Mouse (Mus musculus) lung, embryonic 16.5 days (tissue): Measurements from ENCODE around the gene Mllt6. TPM values are rescaled to one million over a fixed set of nuclear protein-coding genes. Genes with fewer than 3 reads are reported as not detected.

Source experiments
- ATAC-seq: fragments of 200-750 bp; cut with Nextera tagmentation; 2 replicates; pipeline ENCODE4 v1.8.0; 2017; ENCODE audit warnings: low read depth, mild to moderate bottlenecking, moderate library complexity
- H3K27ac ChIP-seq: fragments of 300-500 bp; sonication (generic); 2 replicates; pipeline ENCODE4 v1.5.1; 2014; ENCODE audit warnings: mild to moderate bottlenecking, control low read depth, low read length
- H3K27me3 ChIP-seq: fragments of 300-500 bp; sonication (generic); 2 replicates; pipeline ENCODE4 v1.6.1; 2014; ENCODE audit warnings: low read depth, low read length, mixed read lengths; ENCODE audit not compliant: control insufficient read depth, insufficient read depth
- H3K36me3 ChIP-seq: fragments of 300-500 bp; sonication (generic); 2 replicates; pipeline ENCODE4 v1.6.1; 2014; ENCODE audit warnings: low read length; ENCODE audit not compliant: control insufficient read depth, insufficient read depth
- H3K4me1 ChIP-seq: fragments of 300-500 bp; sonication (generic); replicated peaks from 2 replicates; pipeline ENCODE4 v1.6.1; 2014; ENCODE audit warnings: low read length, mixed read lengths; ENCODE audit not compliant: control insufficient read depth, insufficient read depth
- H3K4me2 ChIP-seq: fragments of 300-500 bp; sonication (generic); 2 replicates; pipeline ENCODE4 v1.6.1; 2014; ENCODE audit warnings: low read depth, low read length, control low read depth
- H3K4me3 ChIP-seq: fragments of 300-500 bp; sonication (generic); 2 replicates; pipeline ENCODE4 v1.5.1; 2014; ENCODE audit warnings: mild to moderate bottlenecking, low read length, control low read depth
- H3K9ac ChIP-seq: fragments of 300-500 bp; sonication (generic); 2 replicates; pipeline ENCODE4 v1.6.1; 2014; ENCODE audit warnings: low read length, control low read depth
- H3K9me3 ChIP-seq: fragments of 300-500 bp; sonication (generic); 2 replicates; pipeline ENCODE4 v1.6.1; 2016; ENCODE audit warnings: low read length; ENCODE audit not compliant: control insufficient read depth
- WGBS: fragments of 180-500 bp; shearing (Covaris S2); extraction: QIAGEN DNeasy Blood & Tissue Kit; methylation state at CpG from one replicate; pipeline ENCODE4 v1.1.7; 2014; 5-methylcytosine and 5-hydroxymethylcytosine counted together
- polyA plus RNA-seq: library from polyadenylated mRNA; unstranded; fragments of >200 nt; fragmentation: Nextera tagmentation; extraction: Ambion mirVana; gene quantifications from 2 replicates; pipeline ENCODE4 v1.2.1, GENCODE M21; 2015

Gene Mllt6
- 3.4 and 4.0 TPM in 2 replicates for polyA plus RNA-seq

DNA sequence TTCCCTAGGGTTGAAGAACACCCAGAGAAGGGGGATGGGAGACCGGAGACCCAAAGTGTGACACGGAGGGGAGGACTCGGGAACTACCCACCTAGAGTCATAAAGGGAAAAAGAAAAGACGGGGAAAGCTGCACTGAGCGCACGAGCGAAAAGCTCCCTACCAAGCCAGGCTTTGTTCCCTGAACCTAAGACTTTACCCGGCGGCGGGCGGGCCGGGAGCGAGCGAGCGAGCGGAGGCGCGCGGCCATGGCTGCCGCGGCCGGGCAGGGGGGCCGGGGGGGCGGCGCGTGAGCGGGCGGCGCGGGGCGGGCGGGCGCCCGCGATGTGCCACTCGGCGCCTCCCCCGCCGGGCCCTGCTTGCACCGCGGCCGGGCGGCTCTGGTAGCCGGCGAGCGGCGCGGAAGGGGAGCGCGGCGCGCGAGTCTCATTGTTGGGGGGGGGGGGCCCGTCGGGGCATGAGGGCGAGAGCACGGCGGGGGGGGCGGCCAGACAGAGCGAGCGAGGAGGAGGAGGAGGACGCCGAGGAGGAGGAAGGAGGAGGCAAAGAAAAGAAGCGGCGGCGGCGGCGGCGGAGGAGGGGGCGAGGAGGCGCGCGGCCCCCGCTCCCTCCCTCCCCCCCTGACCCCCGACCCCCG lies at the start of gene Mllt6:
TSS of gene Mllt6 (plus strand) at position 522 of the 635 bp plus-strand sequence.
- Histone ChIP-seq H3K9me3 (no peaks in the 10 kb centered on the region), H3K4me3 (peak within 1 kb of the TSS; percentile 87), H3K4me1 (peaks cover 41% of the 10 kb centered on the region), H3K27me3 (peaks cover 7% of the 10 kb centered on the region), H3K36me3 (peaks cover 19% of the 10 kb centered on the region), H3K4me2 (peak within 1 kb of the TSS; percentile 74), H3K27ac (peak within 1 kb of the TSS; percentile 98), H3K9ac (peak within 1 kb of the TSS; percentile 92)
- WGBS = 0% methylated on average over 15 of the region's 76 CpGs
- ATAC-seq = peak; percentile 56

DNA sequence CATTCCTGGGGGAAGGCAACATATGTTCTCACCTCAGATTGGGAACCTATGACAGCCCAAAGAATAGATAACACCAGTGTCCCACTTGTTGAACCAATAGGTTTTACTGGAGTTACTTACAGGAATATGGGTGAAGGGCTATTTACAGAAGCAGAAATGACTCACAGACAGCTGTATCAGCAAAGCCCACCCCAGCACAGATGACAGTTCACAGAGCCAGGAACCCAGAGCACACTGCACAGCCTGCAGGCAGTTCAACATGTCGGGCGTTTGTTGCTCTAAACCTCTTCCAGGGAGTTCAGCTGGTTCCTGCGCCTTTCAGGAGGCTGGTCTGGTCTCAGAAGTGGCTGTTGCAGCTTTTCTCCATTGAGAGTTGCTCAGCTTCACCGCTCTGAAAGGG lies 47.9 kb upstream of the Mllt6 start:
- no peaks in the 10 kb centered on the region for H3K9me3 ChIP-seq
- no peaks in the 10 kb centered on the region for H3K4me1 ChIP-seq
- no peak for ATAC-seq
- H3K4me3 ChIP-seq = no peak overlapping the region
- no peak overlapping the region for H3K4me2 ChIP-seq
- no peak overlapping the region for H3K9ac ChIP-seq
- no peak overlapping the region for H3K27ac ChIP-seq
- H3K36me3 ChIP-seq = no peaks in the 10 kb centered on the region
- 78% methylated on average over 4 of the region's 4 CpGs for WGBS
- peaks cover 12% of the 10 kb centered on the region; the same call in 1 of the 2 replicates for H3K27me3 ChIP-seq

DNA sequence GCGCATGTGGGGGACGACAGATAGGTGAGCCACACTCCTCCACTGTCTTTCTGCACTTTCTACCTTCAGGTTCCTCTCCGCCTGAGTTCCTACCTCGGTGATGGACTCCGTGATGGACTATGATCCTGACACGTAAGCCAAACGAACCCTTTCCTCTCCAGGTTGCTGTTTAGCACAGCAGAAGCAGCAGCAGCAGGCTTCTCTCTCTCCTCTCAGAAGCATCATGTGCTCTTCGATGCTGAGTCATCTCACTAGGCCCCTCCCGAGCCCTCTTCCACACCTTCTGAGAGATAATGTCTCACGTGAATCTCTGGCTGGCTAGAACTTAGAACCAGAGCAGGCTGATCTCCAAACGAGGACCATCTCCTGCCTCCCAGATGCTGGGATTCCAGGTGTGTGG lies 44.8 kb upstream of the Mllt6 start:
- Histone ChIP-seq H3K27me3 (peaks cover 16% of the 10 kb centered on the region; the same call in 1 of the 2 replicates), H3K9me3 (no peaks in the 10 kb centered on the region), H3K4me1 (no peaks in the 10 kb centered on the region), H3K4me2 (no peak overlapping the region), H3K9ac (no peak overlapping the region), H3K4me3 (no peak overlapping the region), H3K36me3 (no peaks in the 10 kb centered on the region), H3K27ac (no peak overlapping the region)
- WGBS = 32% methylated on average over 11 of the region's 11 CpGs
- ATAC-seq = no peak

DNA sequence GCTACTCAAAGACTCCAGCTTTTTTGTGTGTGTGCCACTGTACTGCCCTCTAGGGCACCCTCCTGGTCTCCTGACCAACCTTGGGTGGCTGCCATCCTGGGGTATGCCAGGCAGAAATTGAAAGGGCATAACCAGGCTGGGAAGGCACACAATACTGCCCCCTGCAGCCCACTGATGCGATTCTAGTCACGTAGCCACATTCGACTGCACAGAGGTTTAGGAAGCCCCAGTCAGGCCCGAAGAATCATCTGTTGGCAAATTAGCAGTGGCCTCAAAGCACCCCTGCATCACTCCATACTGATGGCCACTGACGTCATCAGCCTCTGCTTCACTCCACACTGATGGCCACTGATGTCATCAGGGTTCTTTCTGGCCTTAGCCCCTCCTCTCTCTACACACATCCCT lies 43.8 kb upstream of the Mllt6 start:
- no peak overlapping the region for H3K4me2 ChIP-seq
- H3K9me3 ChIP-seq = no peaks in the 10 kb centered on the region
- H3K36me3 ChIP-seq = no peaks in the 10 kb centered on the region
- H3K4me1 ChIP-seq = no peaks in the 10 kb centered on the region
- no peak overlapping the region for H3K27ac ChIP-seq
- H3K4me3 ChIP-seq = no peak overlapping the region
- ATAC-seq = no peak
- no peak overlapping the region for H3K9ac ChIP-seq
- 57% methylated on average over 5 of the region's 5 CpGs for WGBS
- peaks cover 21% of the 10 kb centered on the region; the same call in 1 of the 2 replicates for H3K27me3 ChIP-seq

DNA sequence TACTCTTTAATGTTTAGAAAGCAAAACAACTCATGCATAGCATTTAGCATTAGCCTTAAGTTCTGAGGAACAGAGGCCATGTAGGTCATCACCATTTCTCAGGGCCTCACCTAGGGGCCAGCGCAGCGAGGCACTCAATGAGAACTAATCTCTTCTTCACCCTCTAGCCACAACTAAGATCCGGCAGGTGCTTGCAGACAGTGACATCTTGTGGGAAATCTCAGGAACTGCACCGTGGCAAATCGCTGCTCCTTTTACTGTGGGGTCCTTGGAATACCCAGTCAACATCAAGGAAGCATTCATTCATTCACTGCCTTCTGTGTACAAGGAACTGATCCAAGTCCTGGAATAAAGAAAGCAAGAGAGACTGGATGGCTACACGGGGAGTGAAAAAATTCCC lies 40.8 kb upstream of the Mllt6 start:
- H3K4me3 ChIP-seq = no peak overlapping the region
- no peaks in the 10 kb centered on the region for H3K36me3 ChIP-seq
- H3K27me3 ChIP-seq = peaks cover 43% of the 10 kb centered on the region
- no peak overlapping the region for H3K27ac ChIP-seq
- H3K9ac ChIP-seq = no peak overlapping the region
- ATAC-seq = peak; percentile 59; the same call in 1 of the 2 replicates
- 4% methylated on average over 6 of the region's 6 CpGs for WGBS
- peaks cover 7% of the 10 kb centered on the region; the same call in 1 of the 2 replicates for H3K4me1 ChIP-seq
- no peaks in the 10 kb centered on the region for H3K9me3 ChIP-seq
- no peak overlapping the region for H3K4me2 ChIP-seq

DNA sequence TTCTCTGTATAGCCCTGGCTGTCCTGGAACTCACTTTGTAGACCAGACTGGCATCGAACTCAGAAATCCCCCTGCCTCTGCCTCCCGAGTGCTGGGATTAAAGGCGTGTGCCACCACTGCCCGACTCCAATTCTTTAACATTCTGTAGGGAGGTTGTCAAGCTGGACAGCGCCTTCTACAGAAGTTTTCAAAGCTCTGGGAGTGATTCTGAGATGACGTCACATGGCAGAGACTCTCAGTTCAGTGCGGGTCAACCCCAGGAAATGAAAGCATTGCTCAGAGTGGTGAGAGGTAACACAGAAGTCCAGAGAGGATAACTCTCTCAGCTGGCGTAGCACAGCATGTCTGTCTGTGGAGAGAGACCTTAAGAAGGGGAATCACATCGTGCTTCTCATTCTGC lies 40.0 kb upstream of the Mllt6 start:
- no peaks in the 10 kb centered on the region for H3K36me3 ChIP-seq
- ATAC-seq = no peak
- no peak overlapping the region for H3K4me3 ChIP-seq
- no peak overlapping the region for H3K9ac ChIP-seq
- no peak overlapping the region for H3K4me2 ChIP-seq
- peaks cover 46% of the 10 kb centered on the region for H3K27me3 ChIP-seq
- no peak overlapping the region for H3K27ac ChIP-seq
- peaks cover 12% of the 10 kb centered on the region for H3K4me1 ChIP-seq
- 52% methylated on average over 9 of the region's 9 CpGs for WGBS
- H3K9me3 ChIP-seq = no peaks in the 10 kb centered on the region

DNA sequence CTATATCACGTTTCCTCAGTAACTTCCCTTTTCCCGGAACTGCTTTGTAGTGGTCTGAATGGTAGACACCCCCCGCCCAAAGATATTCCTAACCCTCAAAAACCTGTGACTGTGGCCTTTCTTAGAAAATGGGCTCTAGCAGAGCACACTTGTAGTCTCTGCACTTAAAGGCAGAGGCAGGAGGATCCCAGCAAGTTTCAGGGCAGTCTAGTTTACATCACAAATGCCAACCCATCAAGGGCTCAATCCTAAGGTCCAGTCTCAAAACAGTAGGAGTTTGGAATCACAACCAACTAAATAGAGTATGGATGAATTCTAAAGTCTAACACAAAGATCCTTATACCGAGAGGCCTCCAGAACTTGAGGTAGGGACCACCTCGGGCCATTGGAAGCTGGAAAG lies 37.7 kb upstream of the Mllt6 start:
- 67% methylated on average over 5 of the region's 5 CpGs for WGBS
- H3K4me1 ChIP-seq = peaks cover 30% of the 10 kb centered on the region
- peaks cover 57% of the 10 kb centered on the region for H3K27me3 ChIP-seq
- no peak overlapping the region for H3K27ac ChIP-seq
- no peak overlapping the region for H3K4me3 ChIP-seq
- H3K9me3 ChIP-seq = no peaks in the 10 kb centered on the region
- ATAC-seq = no peak
- H3K4me2 ChIP-seq = no peak overlapping the region
- no peak overlapping the region for H3K9ac ChIP-seq
- no peaks in the 10 kb centered on the region for H3K36me3 ChIP-seq

DNA sequence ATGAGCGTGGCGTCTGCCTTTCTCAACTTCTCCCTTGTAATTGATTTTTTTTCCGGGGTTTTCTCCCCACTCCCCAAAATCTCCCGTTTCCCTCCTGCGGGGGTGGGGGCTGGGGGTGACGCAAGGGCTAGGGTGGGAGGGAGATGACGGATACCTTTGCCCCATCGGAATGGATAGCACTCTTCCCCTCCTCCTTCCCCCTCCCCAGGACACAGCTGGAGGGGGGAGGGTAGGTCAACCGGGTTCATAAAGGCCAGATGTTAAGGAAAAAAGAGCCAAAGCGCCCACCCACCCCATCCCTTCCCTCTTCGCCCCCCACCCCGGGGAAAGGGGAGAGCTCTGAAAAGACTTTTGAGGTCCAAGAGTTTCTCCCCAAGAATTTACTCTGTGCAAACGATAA lies 36.8 kb upstream of the Mllt6 start:
- peaks cover 64% of the 10 kb centered on the region for H3K27me3 ChIP-seq
- H3K9me3 ChIP-seq = no peaks in the 10 kb centered on the region
- H3K4me3 ChIP-seq = no peak overlapping the region
- no peaks in the 10 kb centered on the region for H3K36me3 ChIP-seq
- no peak overlapping the region for H3K4me2 ChIP-seq
- H3K9ac ChIP-seq = no peak overlapping the region
- H3K27ac ChIP-seq = no peak overlapping the region
- no peak for ATAC-seq
- H3K4me1 ChIP-seq = peaks cover 30% of the 10 kb centered on the region
- 14% methylated on average over 13 of the region's 13 CpGs for WGBS

DNA sequence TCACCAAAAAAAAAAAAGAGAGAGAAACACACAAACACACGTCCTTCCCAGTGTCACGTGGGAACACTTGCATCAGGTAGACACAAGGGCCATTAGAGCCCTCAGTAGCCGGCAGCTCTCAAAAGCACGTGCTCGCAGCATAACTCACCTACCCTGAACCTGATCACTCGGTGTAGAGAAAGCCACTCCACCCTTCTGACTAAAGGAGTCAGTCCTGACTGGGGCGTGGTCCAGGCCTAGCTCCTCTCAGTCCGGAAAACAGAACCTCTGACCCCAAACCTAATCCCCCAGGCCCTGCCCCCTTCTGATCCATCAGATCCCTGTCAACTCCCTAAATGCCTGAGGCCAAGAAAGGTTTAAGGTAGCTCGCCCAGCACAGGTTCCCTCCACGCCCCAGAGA lies 36.4 kb upstream of the Mllt6 start:
- Histone ChIP-seq H3K36me3 (no peaks in the 10 kb centered on the region), H3K9me3 (no peaks in the 10 kb centered on the region), H3K4me3 (no peak overlapping the region), H3K27ac (no peak overlapping the region), H3K4me1 (peaks cover 30% of the 10 kb centered on the region), H3K9ac (no peak overlapping the region), H3K4me2 (no peak overlapping the region), H3K27me3 (peaks cover 64% of the 10 kb centered on the region)
- no peak for ATAC-seq
- WGBS = 21% methylated on average over 10 of the region's 10 CpGs
